Mouse (Mus musculus) testis, adult 2 months (tissue): ENCODE data around the gene Ankrd31.

Experiments used
- CTCF ChIP-seq: fragments of 200-500 bp; IDR thresholded peaks from 2 replicates; pipeline ENCODE4 v1.5.1; 2012; ENCODE audit warnings: low read depth, mild to moderate bottlenecking, inconsistent platforms, low read length, moderate library complexity; ENCODE audit not compliant: control insufficient read depth, insufficient read depth, insufficient replicate concordance
- POLR2A ChIP-seq: fragments of 200-500 bp; IDR thresholded peaks from 2 replicates; pipeline ENCODE4 v1.6.1; 2012; ENCODE audit warnings: low read depth, mild to moderate bottlenecking, inconsistent platforms, low read length, moderate library complexity; ENCODE audit not compliant: control insufficient read depth

DNA sequence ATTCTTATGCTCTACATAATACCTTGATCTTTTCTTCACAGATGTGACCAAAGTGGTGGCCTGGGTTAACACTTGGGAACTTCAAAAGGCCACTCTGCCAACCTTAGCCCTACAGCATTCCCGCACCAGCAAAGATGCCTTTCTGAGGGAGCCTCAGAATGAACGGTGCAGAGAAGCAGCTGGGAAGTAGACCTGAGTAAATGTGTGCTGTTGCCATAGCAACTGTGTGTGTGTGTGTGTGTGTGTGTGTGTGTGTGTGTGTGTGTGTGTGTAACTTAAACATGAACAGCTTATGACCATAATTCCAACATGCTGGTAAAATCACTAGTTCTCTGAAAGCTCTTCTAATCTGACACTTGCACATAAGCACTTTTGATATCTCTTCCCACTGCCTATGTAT, 203.8 kb downstream of the Ankrd31 start:
- no peak for TF ChIP-seq CTCF
- no peak for TF ChIP-seq POLR2A
